Comparison of ENCODE assay signal across 13 mouse cellular contexts in the genomic region with DNA sequence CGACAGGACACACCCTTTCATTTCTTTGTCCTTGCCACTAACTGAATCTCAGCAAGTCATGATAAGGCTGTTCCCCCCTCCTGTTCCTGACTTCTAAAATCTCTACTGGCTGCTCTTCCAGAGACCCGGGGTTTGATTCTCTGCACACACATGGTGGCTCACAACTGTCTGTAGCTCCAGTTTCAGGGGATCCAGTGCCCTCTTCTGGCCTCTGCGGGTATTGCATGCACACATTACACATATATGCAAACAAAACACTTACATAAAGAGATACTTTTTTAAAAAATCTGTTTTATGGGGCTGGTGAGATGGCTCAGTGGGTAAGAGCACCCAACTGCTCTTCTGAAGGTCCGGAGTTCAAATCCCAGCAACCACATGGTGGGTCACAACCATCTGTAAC.
DNase-seq lines count a peak whose midpoint lies in the region; ATAC-seq and TF ChIP-seq lines count a peak whose summit lies in the region.
"Had no signal": no experiment of that assay in that cellular context is flagged by ENCODE, and none has a peak within 500 bp of the region (broad histone marks: within the 10 kb centered on the region; RNA-seq: fewer than 3 reads in every experiment).

No protein-coding gene starts in this region.

- DNase-seq in forebrain, postnatal 0 days: no peak
- DNase-seq in liver, adult 2 months (ENCODE audit: extremely low read depth, low read depth, low spot score): no peak
- DNase-seq in liver, embryonic 11.5 days (ENCODE audit: low spot score): no peak
- no peak for DNase-seq in liver, embryonic 14.5 days (ENCODE audit: low read depth in 3 of 3, low spot score in 3 of 3)
- DNase-seq in spleen, postnatal 14 days (ENCODE audit: low spot score in 2 of 2): no peak
- DNase-seq: liver, embryonic 13.5 days had no signal

- no peak for TF ChIP-seq POLR2A in liver, adult 2 months (IDR thresholded peaks at IDR 0.05; ENCODE audit: extremely low read depth, insufficient read depth, low read length)

- no peaks in the 10 kb centered on the region for H3K36me3 ChIP-seq in forebrain, postnatal 0 days (ENCODE audit: insufficient read depth)
- H3K36me3 ChIP-seq in forebrain, embryonic 12.5 days (replicated peaks): 0 out of 2 replicates have a peak, but pooled peaks cover 3% of the 10 kb centered on the region
- no peaks in the 10 kb centered on the region for H3K36me3 ChIP-seq in liver, adult 2 months (ENCODE audit: control insufficient read depth, insufficient read depth, low read length)
- H3K36me3 ChIP-seq in liver, embryonic 11.5 days (ENCODE audit: control insufficient read depth, insufficient read depth, low read length): no peaks in the 10 kb centered on the region
- H3K36me3 ChIP-seq in E14TG2a.4 (ENCODE audit: insufficient read depth, low read length): no peaks in the 10 kb centered on the region
- no peaks in the 10 kb centered on the region for H3K36me3 ChIP-seq in liver, embryonic 14.5 days (replicated peaks; ENCODE audit: control insufficient read depth, insufficient read depth, low read depth)
- H3K36me3 ChIP-seq: embryonic facial prominence, embryonic 12.5 days; heart, embryonic 15.5 days had no signal

- H3K4me1 ChIP-seq in forebrain, postnatal 0 days (ENCODE audit: insufficient read depth): no peaks in the 10 kb centered on the region
- H3K4me1 ChIP-seq in forebrain, embryonic 12.5 days: peaks cover 7% of the 10 kb centered on the region
- peaks cover 3% of the 10 kb centered on the region for H3K4me1 ChIP-seq in liver, adult 2 months (ENCODE audit: control insufficient read depth, insufficient read depth, low read length)
- H3K4me1 ChIP-seq in liver, embryonic 11.5 days (replicated peaks; ENCODE audit: control insufficient read depth, insufficient read depth, low read length): peaks cover 19% of the 10 kb centered on the region
- H3K4me1 ChIP-seq in E14TG2a.4 (replicated peaks; ENCODE audit: low read depth, low read length): peaks cover 64% of the 10 kb centered on the region
- H3K4me1 ChIP-seq in liver, embryonic 14.5 days (replicated peaks; ENCODE audit: control insufficient read depth in 2 of 2, insufficient read depth in 2 of 2, low read length in 1 of 2): peaks cover 21 to 26% of the 10 kb centered on the region in 2 experiments

- no peak overlapping the region for H3K4me2 ChIP-seq in forebrain, postnatal 0 days (ENCODE audit: low read depth)
- no peak overlapping the region for H3K4me2 ChIP-seq in forebrain, embryonic 12.5 days
- no peak overlapping the region for H3K4me2 ChIP-seq in liver, embryonic 11.5 days
- no peak overlapping the region for H3K4me2 ChIP-seq in liver, embryonic 14.5 days (ENCODE audit: low read depth)
- H3K4me2 ChIP-seq: embryonic facial prominence, embryonic 12.5 days; heart, embryonic 15.5 days; liver, embryonic 13.5 days had no signal

- no peak for ATAC-seq in forebrain, postnatal 0 days
- ATAC-seq in forebrain, embryonic 12.5 days (ENCODE audit: low FRiP score): no peak
- ATAC-seq in liver, embryonic 11.5 days (replicated peaks; ENCODE audit: low FRiP score): no peak
- ATAC-seq in liver, embryonic 14.5 days (ENCODE audit: insufficient read depth): no peak
- no peak for ATAC-seq in granulocyte monocyte progenitor cell, adult 5-6 weeks (replicated peaks; ENCODE audit: poor library complexity, severe bottlenecking)
- ATAC-seq: hindbrain, embryonic 16.5 days had no signal

- H3K9ac ChIP-seq in forebrain, postnatal 0 days: no peak overlapping the region
- no peak overlapping the region for H3K9ac ChIP-seq in forebrain, embryonic 12.5 days
- H3K9ac ChIP-seq in liver, adult 2 months (ENCODE audit: low read depth, low read length): no peak overlapping the region
- no peak overlapping the region for H3K9ac ChIP-seq in liver, embryonic 11.5 days (ENCODE audit: low read depth, low read length)
- no peak overlapping the region for H3K9ac ChIP-seq in liver, embryonic 14.5 days (replicated peaks)
- H3K9ac ChIP-seq: embryonic facial prominence, embryonic 12.5 days; heart, embryonic 15.5 days; liver, embryonic 13.5 days had no signal

- H3K27me3 ChIP-seq in forebrain, postnatal 0 days (ENCODE audit: insufficient read depth, low read length): no peaks in the 10 kb centered on the region
- no peaks in the 10 kb centered on the region for H3K27me3 ChIP-seq in forebrain, embryonic 12.5 days
- H3K27me3 ChIP-seq in liver, adult 2 months (ENCODE audit: control insufficient read depth, insufficient read depth, low read length): no peaks in the 10 kb centered on the region
- H3K27me3 ChIP-seq in liver, embryonic 11.5 days (replicated peaks; ENCODE audit: control insufficient read depth, insufficient read depth, low read length): no peaks in the 10 kb centered on the region
- H3K27me3 ChIP-seq in E14TG2a.4 (ENCODE audit: insufficient read depth, low read length): no peaks in the 10 kb centered on the region
- H3K27me3 ChIP-seq in liver, embryonic 14.5 days (ENCODE audit: control insufficient read depth, insufficient read depth, low read length): no peaks in the 10 kb centered on the region
- H3K27me3 ChIP-seq: embryonic facial prominence, embryonic 12.5 days; heart, embryonic 15.5 days; liver, embryonic 13.5 days; megakaryocyte, embryonic 14.5 days had no signal

- H3K4me3 ChIP-seq in forebrain, postnatal 0 days (ENCODE audit: low read depth, low read length): no peak overlapping the region
- H3K4me3 ChIP-seq in forebrain, embryonic 12.5 days (replicated peaks): no peak overlapping the region
- no peak overlapping the region for H3K4me3 ChIP-seq in liver, adult 2 months (ENCODE audit: insufficient read depth, low read depth, low read length)
- H3K4me3 ChIP-seq in liver, embryonic 11.5 days (ENCODE audit: low read depth, low read length): no peak overlapping the region
- no peak overlapping the region for H3K4me3 ChIP-seq in E14TG2a.4 (replicated peaks; ENCODE audit: low read length)
- H3K4me3 ChIP-seq in liver, embryonic 14.5 days (ENCODE audit: insufficient read depth in 1 of 2, low read depth in 2 of 2, low read length in 2 of 2): no peak overlapping the region
- H3K4me3 ChIP-seq: embryonic facial prominence, embryonic 12.5 days; heart, embryonic 15.5 days; liver, embryonic 13.5 days; megakaryocyte, embryonic 14.5 days had no signal

- TF ChIP-seq EP300 in liver, embryonic 14.5 days (IDR thresholded peaks at IDR 0.05; ENCODE audit: low read depth): no peak

- no peaks in the 10 kb centered on the region for H3K9me3 ChIP-seq in forebrain, postnatal 0 days (ENCODE audit: low read length)
- peaks cover 5% of the 10 kb centered on the region; the same call in 1 of the 2 replicates for H3K9me3 ChIP-seq in forebrain, embryonic 12.5 days
- no peaks in the 10 kb centered on the region; the same call in 1 of the 2 replicates for H3K9me3 ChIP-seq in liver, embryonic 11.5 days (ENCODE audit: control insufficient read depth, low read length)
- H3K9me3 ChIP-seq in E14TG2a.4 (ENCODE audit: low read length): 0 out of 2 replicates have a peak, but pooled peaks cover 3% of the 10 kb centered on the region
- no peaks in the 10 kb centered on the region; the same call in 1 of the 2 replicates for H3K9me3 ChIP-seq in liver, embryonic 14.5 days (ENCODE audit: control insufficient read depth, low read length)
- H3K9me3 ChIP-seq: embryonic facial prominence, embryonic 12.5 days; heart, embryonic 15.5 days had no signal

- no peak overlapping the region for H3K27ac ChIP-seq in forebrain, postnatal 0 days (ENCODE audit: low read depth, low read length)
- no peak overlapping the region for H3K27ac ChIP-seq in forebrain, embryonic 12.5 days
- H3K27ac ChIP-seq in liver, adult 2 months (replicated peaks; ENCODE audit: insufficient read depth, low read depth, low read length): no peak overlapping the region
- no peak overlapping the region for H3K27ac ChIP-seq in liver, embryonic 11.5 days (ENCODE audit: low read depth, low read length)
- no peak overlapping the region for H3K27ac ChIP-seq in liver, embryonic 14.5 days
- H3K27ac ChIP-seq: embryonic facial prominence, embryonic 12.5 days; heart, embryonic 15.5 days; liver, embryonic 13.5 days had no signal

- peak; percentile 37; the same call in 1 of the 2 replicates for TF ChIP-seq CTCF in forebrain, postnatal 0 days (IDR thresholded peaks at IDR 0.05; ENCODE audit: low read depth)
- peak; percentile 47 for TF ChIP-seq CTCF in liver, adult 2 months (IDR thresholded peaks at IDR 0.05; ENCODE audit: low read depth, low read length)
- TF ChIP-seq CTCF in E14TG2a.4 (conservative IDR thresholded peaks at IDR 0.05; ENCODE audit: low read length): peak; percentile 33
- peak; percentile 60 for TF ChIP-seq CTCF in liver, embryonic 14.5 days (IDR thresholded peaks at IDR 0.05; ENCODE audit: low read depth)

- WGBS in forebrain, postnatal 0 days: 96% methylated on average over 4 of the region's 4 CpGs
- WGBS in forebrain, embryonic 12.5 days: 91% methylated on average over 4 of the region's 4 CpGs
- WGBS in liver, adult 2 months: 91% methylated on average over 4 of the region's 4 CpGs
- WGBS in liver, embryonic 11.5 days: 89% methylated on average over 4 of the region's 4 CpGs
- WGBS in liver, embryonic 14.5 days (ENCODE audit: insufficient replicate concordance): 84% methylated on average over 4 of the region's 4 CpGs

- H3K79me2 ChIP-seq in liver, adult 2 months (ENCODE audit: control insufficient read depth, insufficient read depth, low read length): peaks cover 30% of the 10 kb centered on the region; the same call in 1 of the 2 replicates
